Mouse (Mus musculus): ENCODE measurements around the gene Vac14.

The Vac14 gene

GRCm38 (mm10) chr8:110754713-110755112 is 136.3 kb downstream of the Vac14 start:
- DNase-seq: no peak

- DNase-seq: no peak
These were observed 137.3 kb downstream of the Vac14 start for GRCm38 (mm10) chr8:110755511-110756170.

DNA sequence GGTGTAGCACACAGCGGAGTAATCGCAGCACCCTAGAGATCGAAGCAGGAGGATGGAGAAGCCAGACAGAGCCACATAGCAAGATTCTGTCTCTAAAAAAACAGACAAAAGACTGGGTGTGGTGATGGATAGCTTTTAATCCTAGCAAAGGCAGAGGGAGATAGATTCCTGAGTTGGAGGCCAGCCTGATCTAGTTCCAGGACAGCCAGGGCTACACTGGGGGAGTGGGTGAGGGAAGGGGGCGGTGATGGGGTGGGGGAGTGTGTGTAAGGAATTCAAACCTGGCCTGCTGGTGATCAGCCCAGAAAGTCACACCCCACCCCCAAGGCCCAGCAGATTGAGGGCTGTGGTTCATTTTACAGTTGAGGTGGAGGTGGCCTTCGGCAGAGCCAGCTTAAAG is 137.8 kb downstream of the Vac14 start:
- no peak for DNase-seq

GRCm38 (mm10) chr8:110760280-110760940 is 142.0 kb downstream of the Vac14 start:
- no peak for DNase-seq

GRCm38 (mm10) chr8:110761185-110761584 is 142.8 kb downstream of the Vac14 start:
- no peak for DNase-seq

DNA sequence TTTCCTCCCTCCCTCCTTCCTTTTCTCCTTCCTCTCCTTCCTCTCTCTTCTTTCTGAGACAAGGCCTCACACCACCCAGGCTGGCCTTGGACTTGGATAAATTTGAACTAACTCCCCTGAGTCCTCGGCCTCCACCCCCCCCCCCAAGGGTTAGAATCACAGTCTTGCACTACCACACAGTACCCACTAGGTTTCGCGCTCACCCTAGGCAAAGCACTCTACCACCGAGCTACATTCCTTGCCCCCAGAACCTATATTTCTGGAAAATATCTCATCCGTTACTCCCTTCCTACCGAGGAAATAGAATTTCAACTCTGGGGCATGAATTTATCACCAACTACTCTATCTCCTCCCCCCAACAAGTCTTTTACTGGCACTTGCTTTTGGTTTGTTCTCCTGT is 143.6 kb downstream of the Vac14 start:
- no peak for DNase-seq

GRCm38 (mm10) chr8:110764671-110765070 is 146.3 kb downstream of the Vac14 start:
- DNase-seq: no peak

- no peak for DNase-seq
These were observed 148.9 kb downstream of the Vac14 start for GRCm38 (mm10) chr8:110767261-110767660.
